In the genomic region with DNA sequence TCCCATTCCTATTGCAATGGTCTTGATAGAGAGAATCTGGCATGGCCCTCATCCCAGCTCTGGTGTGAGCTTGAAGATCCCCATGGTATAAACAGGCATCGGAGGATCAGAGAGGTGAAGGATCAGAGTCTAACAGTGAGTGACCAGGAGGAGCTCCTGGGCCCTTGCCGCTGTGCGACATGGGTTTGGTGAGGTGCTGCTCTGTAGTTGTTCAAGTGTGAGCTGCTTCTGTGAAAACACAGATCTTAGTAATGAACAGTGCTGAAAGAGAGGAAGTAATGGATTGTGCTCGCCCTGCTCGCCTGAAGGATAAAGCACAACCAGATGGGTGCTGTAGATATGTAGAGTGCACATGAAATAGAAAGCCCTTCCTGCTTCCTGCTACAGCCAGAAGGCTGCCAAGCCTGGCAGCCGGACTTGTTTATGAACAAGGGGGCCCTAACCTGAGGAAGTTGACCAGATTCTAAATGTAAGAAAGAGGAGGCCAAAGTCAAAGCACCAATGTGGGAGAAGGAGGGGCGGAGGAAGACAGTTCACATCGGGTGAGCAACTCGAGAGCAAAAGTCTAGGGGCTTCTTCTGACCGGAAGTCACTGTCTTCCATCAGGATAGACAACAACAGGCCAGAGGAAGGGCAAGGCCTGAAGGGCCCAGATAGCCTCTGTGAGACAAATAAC, we compare ENCODE assay signal across 9 mouse cellular contexts.
DNase-seq lines count a peak whose midpoint lies in the region; ATAC-seq and TF ChIP-seq lines count a peak whose summit lies in the region.
"Had no signal": no experiment of that assay in that cellular context is flagged by ENCODE, and none has a peak within 500 bp of the region (broad histone marks: within the 10 kb centered on the region; RNA-seq: fewer than 3 reads in every experiment).

No protein-coding gene starts in this region.

- intact Hi-C loops in gastrocnemius, adult 2 months (cut with DNase I) = no loop called here
- intact Hi-C loops in gastrocnemius, postnatal 36 days (cut with DNase I) = no loop called here

- no peak for TF ChIP-seq CTCF in gastrocnemius, adult 2 months (IDR thresholded peaks at IDR 0.05)

- no peaks in the 10 kb centered on the region for H3K9me3 ChIP-seq in heart, embryonic 12.5 days (replicated peaks)
- no peaks in the 10 kb centered on the region for H3K9me3 ChIP-seq in limb, embryonic 10.5 days (replicated peaks)
- H3K9me3 ChIP-seq: hindbrain, embryonic 15.5 days had no signal

- peak overlapping the region; percentile 17 for H3K4me3 ChIP-seq in gastrocnemius, adult 2 months
- no peak overlapping the region for H3K4me3 ChIP-seq in heart, embryonic 12.5 days
- H3K4me3 ChIP-seq in limb, embryonic 10.5 days = no peak overlapping the region
- H3K4me3 ChIP-seq: hindbrain, embryonic 15.5 days had no signal

- ATAC-seq in heart, embryonic 12.5 days (ENCODE audit: insufficient number of reproducible peaks, low FRiP score) = peak; percentile 77
- ATAC-seq in megakaryocyte progenitor cell, adult 5-6 weeks (replicated peaks; ENCODE audit: poor library complexity) = peak; percentile 68
- ATAC-seq in CD4-positive, CD25-positive, alpha-beta regulatory T cell, adult 4 months = no peak

- no peak overlapping the region for H3K4me2 ChIP-seq in heart, embryonic 12.5 days
- H3K4me2 ChIP-seq: hindbrain, embryonic 15.5 days had no signal

- no peaks in the 10 kb centered on the region for H3K27me3 ChIP-seq in heart, embryonic 12.5 days (replicated peaks)
- no peaks in the 10 kb centered on the region for H3K27me3 ChIP-seq in limb, embryonic 10.5 days (ENCODE audit: low read depth, poor library complexity, severe bottlenecking)
- H3K27me3 ChIP-seq: hindbrain, embryonic 15.5 days had no signal

- H3K27ac ChIP-seq in gastrocnemius, adult 2 months = peak overlapping the region; percentile 82
- peak overlapping the region; percentile 64 for H3K27ac ChIP-seq in heart, embryonic 12.5 days (ENCODE audit: poor library complexity, severe bottlenecking)
- H3K27ac ChIP-seq in limb, embryonic 10.5 days = peak overlapping the region; percentile 42; the same call in 1 of the 2 replicates
- H3K27ac ChIP-seq: hindbrain, embryonic 15.5 days had no signal

- DNase-seq in gastrocnemius, adult 2 months = no peak
- no peak for DNase-seq in gastrocnemius, postnatal 36 days
- no peak for DNase-seq in limb, embryonic 10.5 days (ENCODE audit: low spot score)
- no peak for DNase-seq in T-cell, adult 2 months (ENCODE audit: low spot score)
- DNase-seq in cerebellum, adult 8-10 months = no peak

- 58% methylated on average over 10 of the region's 10 CpGs for WGBS in heart, embryonic 12.5 days
- 81% methylated on average over 10 of the region's 10 CpGs for WGBS in limb, embryonic 10.5 days

- no peak overlapping the region for H3K9ac ChIP-seq in heart, embryonic 12.5 days
- H3K9ac ChIP-seq: hindbrain, embryonic 15.5 days had no signal

- peaks cover 39% of the 10 kb centered on the region for H3K4me1 ChIP-seq in heart, embryonic 12.5 days (replicated peaks)
- peaks cover 24% of the 10 kb centered on the region for H3K4me1 ChIP-seq in limb, embryonic 10.5 days

- peaks cover 65% of the 10 kb centered on the region for H3K36me3 ChIP-seq in heart, embryonic 12.5 days
- peaks cover 100% of the 10 kb centered on the region for H3K36me3 ChIP-seq in limb, embryonic 10.5 days
